Mouse (Mus musculus) gastrocnemius, postnatal 25 days (tissue): ENCODE results near the gene Anp32a. TPM values are rescaled to one million over a fixed set of nuclear protein-coding genes. Genes with fewer than 3 reads are reported as not detected.

Source experiments
- DNase-seq: peaks from one replicate; pipeline ENCODE4 v3.0.0; 2022
- total RNA-seq, 2 experiments: library from RNA; stranded (reverse); gene quantifications; 1 replicate in 1 of 2; 2 replicates in 1 of 2; pipeline ENCODE4 v1.2.3; 2021

Gene Anp32a
- total RNA-seq, 2 experiments from 2014 or later = 59.4 to 67.3 TPM

DNA sequence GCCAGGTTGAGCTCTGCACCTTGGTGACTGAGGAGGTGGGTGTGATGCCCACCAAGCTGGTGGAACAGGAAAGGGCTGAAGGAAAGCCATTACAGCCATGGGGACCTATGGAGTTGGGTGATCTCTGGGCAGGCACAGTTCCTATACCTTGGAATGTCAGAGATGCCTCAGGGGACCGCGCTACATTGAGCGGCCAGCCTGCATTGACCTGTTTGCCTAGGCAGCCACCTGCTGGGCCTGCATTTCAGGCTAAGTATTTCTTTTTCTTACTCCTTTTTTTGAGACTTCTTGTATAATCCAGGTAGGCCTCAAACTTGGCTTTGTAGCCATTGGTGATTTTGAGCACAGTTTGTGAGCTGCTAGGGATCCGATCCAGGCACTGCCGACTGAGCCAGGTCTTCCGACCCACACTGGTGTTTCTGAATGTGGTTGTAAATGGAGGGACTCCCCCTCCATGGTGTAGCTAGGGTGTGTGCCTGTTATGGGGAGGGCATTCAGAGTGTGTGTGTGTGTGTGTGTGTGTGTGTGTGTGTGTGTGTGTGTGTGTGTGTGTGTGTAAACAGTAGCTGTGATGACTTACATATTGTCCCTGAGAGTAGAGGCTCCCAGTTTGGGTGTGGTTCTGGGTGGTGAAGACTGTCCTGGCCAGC lies 27.3 kb downstream of the Anp32a start:
- DNase-seq = no peak

GRCm38 (mm10) chr9:62369172-62369571 lies 28.1 kb downstream of the Anp32a start:
- DNase-seq = no peak

GRCm38 (mm10) chr9:62370186-62370585 lies 29.1 kb downstream of the Anp32a start:
- DNase-seq = no peak

DNA sequence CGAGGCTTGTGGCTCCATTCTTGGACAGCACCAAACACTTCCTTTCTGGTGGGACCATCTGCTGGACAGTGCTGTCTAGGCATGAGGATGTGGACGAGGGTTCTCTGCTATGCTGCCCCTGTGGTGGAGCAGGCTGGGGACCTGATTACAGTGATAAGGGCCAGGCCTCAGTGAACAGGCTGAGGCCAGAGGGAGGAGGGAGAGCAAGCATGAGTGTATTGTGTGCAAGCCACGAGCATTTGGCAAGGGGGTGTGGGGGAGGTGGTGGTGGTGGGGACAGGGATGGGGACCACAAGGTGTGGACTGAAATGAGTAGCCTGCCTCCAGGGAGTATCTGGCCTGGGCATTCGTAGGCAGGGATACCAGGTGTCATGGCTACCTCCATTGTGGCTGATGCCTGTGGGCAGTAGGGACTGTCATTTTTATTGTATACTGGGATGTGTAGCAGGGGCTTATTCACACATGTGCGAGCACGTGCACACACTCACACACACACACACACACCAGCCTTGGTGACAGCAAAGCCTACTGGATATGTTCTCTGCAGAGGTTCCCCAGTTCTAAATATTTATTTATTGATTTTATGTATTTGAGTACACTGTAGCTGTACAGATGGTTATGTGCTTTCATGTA lies 29.7 kb downstream of the Anp32a start:
- no peak for DNase-seq

DNA sequence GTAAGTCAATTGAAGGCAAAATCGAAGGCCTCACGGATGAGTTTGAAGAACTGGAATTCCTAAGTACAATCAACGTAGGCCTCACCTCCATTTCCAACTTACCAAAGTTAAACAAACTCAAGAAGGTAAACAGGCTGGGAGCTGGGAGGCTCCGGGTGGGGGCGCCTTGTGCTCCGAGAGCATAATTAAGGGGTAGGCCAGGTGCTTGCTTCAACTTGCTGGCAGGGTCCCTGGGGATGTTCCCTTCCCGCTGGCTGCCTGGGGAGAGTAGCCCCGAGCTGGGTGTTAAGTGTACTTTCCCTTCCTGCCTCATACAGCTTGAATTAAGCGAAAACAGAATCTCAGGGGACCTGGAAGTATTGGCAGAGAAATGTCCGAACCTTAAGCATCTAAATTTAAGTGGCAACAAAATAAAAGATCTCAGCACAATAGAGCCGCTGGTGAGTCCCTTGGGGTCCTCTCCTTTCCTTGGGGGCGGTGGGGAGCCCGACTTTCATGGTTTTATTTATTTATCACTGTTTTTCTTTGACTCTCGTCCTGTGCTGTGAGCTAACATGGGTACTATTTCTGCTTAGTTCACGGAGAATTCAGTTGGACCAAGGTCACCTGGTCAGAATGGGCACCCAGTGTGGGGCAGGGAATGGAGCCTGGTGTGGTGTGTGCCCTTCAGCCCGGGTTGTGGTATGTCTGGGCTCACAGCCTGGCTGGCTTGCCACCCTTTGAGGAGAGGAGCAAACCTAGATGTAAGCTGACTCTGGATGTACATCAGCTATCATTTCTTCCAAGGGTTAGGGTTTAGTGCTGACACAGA lies 30.9 kb downstream of the Anp32a start:
- peak; percentile 36 for DNase-seq

GRCm38 (mm10) chr9:62372556-62373221 lies 31.6 kb downstream of the Anp32a start:
- no peak for DNase-seq

DNA sequence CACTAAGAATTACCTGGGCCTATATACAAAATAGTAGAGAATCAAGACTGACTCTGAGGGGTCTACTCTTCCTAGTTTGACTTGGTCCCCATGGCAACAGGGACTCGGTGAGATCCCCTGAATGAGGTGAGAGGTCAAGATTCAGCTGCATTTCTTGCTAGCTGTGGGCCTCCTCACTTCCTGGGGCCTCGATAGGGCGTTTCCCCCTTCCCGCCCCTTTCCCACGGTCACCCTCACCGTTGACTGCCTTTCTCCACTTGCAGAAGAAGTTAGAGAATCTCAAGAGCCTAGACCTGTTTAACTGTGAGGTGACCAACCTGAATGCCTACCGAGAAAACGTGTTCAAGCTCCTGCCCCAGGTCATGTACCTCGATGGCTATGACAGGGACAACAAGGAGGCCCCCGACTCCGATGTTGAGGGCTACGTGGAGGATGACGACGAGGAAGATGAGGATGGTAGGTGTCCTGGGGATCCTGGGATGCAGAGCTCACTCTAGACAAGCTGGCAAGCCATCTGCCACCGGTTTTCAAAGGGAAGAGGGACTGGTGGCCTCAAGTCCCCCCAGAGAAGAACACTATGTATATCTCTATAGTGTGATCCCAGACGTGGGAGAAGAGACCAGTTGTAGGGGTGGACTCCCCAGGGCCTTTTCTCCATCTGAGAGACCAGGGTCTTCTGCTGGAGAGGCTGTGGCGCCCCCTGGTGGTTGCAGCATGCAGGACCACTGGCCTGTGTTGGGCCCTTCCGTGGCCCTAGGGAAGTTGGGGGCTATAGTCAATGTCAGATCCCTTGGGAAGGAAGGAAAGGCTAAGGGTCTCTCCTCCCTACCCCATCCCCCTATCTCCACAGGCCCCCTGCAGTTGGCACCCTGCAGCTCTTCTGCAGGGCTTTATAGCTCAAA lies 32.4 kb downstream of the Anp32a start:
- DNase-seq = peak; percentile 49

GRCm38 (mm10) chr9:62374276-62374675 lies 33.2 kb downstream of the Anp32a start:
- no peak for DNase-seq

DNA sequence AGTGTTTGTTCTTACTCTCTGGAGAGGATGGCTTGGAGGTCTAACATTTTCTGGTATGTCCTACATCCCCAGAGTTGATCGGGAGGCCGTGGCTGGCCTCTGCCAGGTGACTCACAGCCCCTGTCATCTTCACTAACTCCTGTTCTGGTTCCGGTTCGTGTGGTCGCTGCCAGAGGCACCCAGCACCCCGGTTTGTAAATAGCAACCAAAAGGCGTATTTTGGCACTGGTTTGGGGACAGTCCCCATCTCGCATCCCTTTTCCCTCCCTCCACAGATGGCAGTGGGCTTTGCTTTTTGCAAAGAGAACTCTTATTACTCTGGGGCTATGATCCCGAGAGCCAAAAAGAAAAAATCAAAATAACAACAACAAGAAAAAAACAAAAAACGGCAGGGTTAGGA lies 36.8 kb downstream of the Anp32a start:
- DNase-seq = no peak

GRCm38 (mm10) chr9:62380351-62380750 lies 39.3 kb downstream of the Anp32a start:
- DNase-seq = no peak

- no peak for DNase-seq
Measured at GRCm38 (mm10) chr9:62381402-62381913, 40.4 kb downstream of the Anp32a start.

GRCm38 (mm10) chr9:62382519-62383084 lies 41.5 kb downstream of the Anp32a start:
- DNase-seq = no peak

GRCm38 (mm10) chr9:62385062-62385461 lies 44.0 kb downstream of the Anp32a start:
- no peak for DNase-seq

DNA sequence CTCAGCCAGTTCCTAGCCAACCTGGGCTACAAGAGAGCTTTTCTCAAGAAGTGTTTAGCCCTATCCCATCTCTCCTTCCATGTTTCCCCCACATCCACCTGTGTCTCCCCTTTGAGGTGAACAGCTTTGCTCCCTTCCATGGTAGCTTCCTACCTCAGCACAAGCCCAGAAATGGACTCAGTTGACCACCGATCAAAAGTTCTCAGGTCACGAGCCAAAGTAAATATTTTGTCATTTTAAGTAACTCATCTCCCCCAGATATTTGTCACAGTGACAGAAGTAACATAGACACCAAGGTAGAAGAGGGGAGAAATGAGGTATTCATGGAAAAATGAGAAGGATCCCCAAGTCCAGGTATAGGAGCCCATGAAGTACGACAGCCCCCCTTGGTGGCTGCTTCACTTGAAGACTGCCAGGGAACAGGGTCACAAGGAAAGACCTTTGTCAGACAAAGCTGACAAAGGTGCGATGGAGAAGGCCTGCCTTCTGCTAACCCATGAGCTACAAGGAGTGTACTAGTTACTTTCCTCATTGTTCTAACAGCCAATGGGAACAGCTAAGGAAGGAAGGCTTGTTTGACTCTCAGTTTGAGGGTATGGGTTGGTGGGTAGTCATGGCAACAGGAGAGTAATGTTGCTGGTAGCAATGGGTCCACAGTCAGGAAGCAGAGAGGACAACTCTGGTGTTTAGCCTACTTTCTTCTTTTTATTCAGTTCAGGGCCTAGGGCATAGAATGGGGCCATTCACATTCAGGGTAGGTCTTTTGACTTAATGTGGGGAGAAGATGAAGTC lies 44.8 kb downstream of the Anp32a start:
- no peak for DNase-seq

DNA sequence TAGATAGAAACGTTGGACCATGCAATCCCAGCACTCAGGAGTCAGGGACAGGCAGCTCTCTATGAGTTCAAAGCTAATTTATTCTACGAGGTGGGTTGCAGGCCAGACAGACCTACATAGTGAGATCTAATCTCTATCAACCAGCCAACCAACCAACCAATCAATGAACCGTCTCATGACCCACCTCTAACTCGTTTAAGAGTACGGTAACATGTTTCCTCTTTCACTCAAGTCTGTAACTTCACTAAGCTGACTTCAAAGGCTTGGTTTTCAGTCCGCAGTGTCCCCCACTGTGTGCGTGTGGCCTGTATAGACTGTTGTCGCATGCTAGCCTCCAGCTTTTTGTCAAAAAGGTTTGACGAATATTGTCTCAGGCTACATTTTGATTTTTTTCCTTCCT lies 48.6 kb downstream of the Anp32a start:
- DNase-seq = no peak

- no peak for DNase-seq
Measured at GRCm38 (mm10) chr9:62393531-62393930, 52.4 kb downstream of the Anp32a start.

DNA sequence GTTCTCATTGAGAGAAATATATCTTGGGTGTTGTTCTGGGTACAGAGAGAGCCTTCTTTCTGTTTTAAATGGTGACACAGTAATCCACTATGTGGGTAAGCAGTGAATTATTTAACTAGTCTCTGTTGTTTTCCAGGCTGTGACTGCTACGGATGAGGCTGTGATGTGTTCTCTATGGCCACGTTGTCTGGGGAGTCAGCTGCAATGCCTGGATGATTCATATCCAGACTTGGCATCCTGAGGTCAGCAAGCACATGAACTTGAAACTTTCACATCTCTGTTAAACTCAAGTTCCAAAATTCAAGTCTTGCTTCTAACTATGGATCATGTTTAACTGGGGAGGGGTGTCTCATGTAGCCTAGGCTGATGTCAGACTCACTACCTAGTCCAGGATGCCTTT lies 53.1 kb downstream of the Anp32a start:
- no peak for DNase-seq

GRCm38 (mm10) chr9:62400531-62401170 lies 59.6 kb downstream of the Anp32a start:
- DNase-seq = no peak

DNA sequence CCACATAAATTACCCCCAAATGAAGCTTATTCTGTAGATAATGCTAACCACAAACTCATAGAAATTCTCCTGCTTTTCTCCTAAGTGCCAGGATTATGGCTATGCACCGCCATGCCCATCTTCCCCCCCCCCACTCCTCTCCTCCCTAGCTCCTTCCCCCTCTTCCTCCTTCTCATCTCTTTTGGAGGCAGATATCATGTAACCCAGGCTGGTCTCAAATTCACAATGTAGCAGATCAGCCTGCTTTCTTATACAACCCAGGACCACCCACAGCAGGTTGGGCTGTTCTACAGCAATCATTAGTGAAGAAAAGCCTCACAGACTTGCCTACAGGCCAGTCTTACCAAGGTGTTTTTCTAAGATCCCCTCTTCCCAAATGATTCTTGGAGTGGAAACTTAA lies 60.5 kb downstream of the Anp32a start:
- DNase-seq = no peak
